Mouse (Mus musculus): ENCODE data around the gene Vhl. TPM values are rescaled to one million over a fixed set of nuclear protein-coding genes. Genes with fewer than 3 reads are reported as not detected.

Gene Vhl
- total RNA-seq, 2 experiments from 2014 or later = 12.2 to 22.7 TPM

DNA sequence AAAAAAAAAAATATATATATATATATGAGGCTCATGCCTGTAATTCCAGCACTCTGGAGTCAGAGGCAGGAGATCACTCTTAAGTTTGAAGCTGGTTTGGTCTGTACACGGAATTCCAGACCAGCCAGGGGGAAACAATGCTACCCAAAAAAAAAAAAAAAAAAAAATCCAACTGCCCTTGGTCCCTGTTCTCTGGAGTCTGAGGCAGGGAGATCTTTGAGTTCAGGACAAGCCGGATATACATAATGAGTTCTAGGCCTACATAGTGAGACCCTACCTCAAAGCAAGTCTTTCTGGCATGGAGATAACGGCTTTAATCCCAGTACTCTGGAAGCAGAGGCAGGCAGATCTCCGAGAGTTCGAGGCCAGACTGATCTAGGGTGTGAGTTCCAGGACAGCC is 373 bp upstream of the Vhl start:
- ATAC-seq (replicated peaks; ENCODE audit: poor library complexity) = no peak

DNA sequence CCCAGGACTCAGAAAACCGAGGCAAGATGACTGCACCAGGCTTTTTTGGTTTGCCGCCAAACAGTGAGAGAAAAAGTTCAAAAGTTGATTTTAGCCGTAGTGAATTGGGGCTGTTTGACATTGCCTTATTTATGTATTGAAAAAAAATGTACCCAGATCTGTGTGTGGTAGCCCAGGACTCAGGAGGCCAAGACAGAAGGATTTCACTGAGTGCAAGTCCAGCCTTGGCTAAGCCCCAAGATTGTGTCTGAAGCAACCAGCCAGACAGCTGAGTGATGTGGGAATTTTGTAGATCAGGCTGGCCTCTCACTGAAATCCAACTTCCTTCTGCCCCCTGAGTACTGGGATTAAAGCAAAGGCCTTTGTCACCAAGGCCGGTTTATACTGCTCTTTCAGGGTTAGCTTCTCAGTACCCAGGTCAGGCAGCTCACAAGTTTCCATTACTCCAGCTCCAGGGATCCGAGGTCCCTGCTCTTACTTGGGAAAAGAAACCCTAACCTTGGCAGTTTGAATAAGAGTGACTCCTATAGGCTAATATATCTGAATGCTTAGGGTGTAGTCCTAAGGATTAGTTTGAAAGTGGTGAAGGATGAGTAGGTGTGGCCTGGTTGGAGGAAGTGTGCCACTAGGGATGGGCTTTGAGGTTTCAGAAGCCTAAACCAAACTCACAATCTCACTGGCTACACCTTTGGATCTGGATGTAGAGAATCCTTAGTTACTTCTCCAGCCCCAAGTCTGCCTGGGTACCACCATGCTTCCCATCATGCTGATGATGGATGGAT is 1.4 kb downstream of the Vhl start:
- ATAC-seq (replicated peaks; ENCODE audit: poor library complexity) = no peak

GRCm38 (mm10) chr6:113630322-113630721 is 6.6 kb downstream of the Vhl start:
- ATAC-seq (replicated peaks; ENCODE audit: poor library complexity) = peak; percentile 54

DNA sequence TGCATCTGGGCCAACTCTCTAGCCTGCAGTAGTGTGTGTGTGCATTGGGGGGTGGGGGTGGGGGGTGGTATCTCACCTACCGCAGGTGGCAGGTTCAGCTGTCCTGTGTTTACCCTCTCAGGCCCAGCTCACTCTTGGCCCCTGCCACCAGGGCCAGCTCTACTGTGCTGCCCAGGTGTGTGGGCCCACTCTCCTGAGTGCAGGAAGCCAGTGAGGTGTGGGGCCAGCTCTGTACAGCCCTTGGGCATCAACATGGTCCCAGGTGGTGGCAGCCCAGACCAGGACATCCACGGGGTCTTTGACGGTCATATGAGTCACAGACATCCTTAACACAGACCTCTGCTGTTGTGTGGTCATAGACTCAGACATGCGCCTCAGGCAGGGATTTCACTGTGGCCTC is 9.1 kb downstream of the Vhl start:
- ATAC-seq (replicated peaks; ENCODE audit: poor library complexity) = no peak

DNA sequence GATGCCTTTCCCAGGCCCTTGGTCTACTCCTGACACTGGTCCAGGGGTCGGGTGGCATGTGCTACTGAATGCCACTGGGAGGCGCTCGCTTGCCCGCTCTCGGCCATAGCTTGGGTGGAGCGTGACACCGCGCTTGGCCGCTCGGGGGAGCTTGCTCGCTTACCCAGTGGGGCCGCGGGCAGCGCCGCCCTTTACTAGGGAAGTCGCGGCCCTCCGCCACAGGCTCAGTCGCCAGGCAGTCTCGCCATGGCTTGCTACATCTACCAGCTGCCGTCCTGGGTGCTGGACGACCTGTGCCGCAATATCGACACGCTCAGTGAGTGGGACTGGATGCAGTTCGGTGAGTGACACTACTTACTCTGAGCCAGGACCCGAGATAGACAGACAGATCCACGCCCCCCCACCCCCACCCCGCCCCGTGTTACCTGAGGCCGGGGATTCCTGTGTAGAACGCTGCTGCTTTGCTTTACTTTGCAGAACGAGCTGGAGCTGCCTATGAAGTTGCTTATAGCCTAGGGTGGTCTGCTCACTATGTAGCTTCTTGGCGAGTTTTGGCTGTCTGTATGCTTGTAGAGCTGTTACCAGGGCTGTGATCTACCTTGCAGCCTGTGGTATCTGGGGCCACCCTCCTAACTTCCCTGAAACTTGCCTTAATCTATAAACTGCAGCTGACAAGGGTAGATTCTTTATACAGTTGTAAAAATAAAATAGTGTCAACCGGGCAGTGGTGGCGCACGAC is 14.7 kb downstream of the Vhl start, which contains the start of gene Irak2:
Gene Irak2, plus strand, starts transcription at position 166 of the 739 bp plus-strand sequence.
- ATAC-seq (replicated peaks; ENCODE audit: poor library complexity) = peak; percentile 97

DNA sequence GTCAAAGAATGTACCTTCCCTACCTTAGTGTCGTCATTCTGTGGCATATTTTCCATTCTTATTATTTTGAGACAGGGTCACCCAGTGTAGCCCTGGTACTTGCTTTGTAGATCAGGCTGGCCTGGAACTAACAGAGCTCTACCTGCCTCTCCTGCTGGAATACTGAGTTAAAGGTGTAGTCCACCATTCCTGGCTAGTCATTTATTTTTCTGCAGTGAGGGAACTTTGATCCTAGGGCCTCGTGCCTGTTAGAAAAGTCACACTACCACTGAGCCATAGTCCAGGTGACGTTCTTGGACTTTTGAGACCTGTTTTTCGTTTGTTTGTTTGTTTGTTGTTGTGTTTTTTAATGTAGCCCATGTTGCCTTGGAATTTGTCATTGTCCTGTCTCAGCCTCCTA is 15.4 kb downstream of the Vhl start:
- no peak for ATAC-seq (replicated peaks; ENCODE audit: poor library complexity)

GRCm38 (mm10) chr6:113642605-113643004 is 18.8 kb downstream of the Vhl start:
- ATAC-seq (replicated peaks; ENCODE audit: poor library complexity) = no peak

- no peak for ATAC-seq (replicated peaks; ENCODE audit: poor library complexity)
Measured at GRCm38 (mm10) chr6:113643021-113643420, 19.3 kb downstream of the Vhl start.

GRCm38 (mm10) chr6:113643967-113644366 is 20.2 kb downstream of the Vhl start:
- no peak for ATAC-seq (replicated peaks; ENCODE audit: poor library complexity)

DNA sequence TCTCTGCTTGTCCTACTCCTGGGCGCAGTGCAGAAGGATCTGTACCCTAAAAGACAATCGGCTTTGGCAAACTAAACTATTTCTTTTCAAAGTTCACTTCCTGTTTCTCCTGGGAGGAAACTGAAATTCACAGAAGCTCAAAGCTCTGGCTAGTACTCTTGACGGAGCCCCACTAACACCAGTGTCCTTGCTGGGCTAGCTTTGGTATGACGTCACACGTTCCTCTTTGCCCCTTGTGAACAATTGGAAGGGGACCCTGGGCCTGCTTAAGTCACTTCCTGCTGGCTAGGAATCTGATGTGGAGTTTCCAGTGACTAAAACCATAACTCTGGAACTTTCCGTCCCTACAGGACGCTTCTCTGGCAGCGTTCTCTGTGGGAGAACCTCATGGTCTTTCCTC is 21.0 kb downstream of the Vhl start:
- ATAC-seq (replicated peaks; ENCODE audit: poor library complexity) = peak; percentile 71

GRCm38 (mm10) chr6:113649346-113650196 is 25.8 kb downstream of the Vhl start:
- ATAC-seq (replicated peaks; ENCODE audit: poor library complexity) = peak; percentile 52

DNA sequence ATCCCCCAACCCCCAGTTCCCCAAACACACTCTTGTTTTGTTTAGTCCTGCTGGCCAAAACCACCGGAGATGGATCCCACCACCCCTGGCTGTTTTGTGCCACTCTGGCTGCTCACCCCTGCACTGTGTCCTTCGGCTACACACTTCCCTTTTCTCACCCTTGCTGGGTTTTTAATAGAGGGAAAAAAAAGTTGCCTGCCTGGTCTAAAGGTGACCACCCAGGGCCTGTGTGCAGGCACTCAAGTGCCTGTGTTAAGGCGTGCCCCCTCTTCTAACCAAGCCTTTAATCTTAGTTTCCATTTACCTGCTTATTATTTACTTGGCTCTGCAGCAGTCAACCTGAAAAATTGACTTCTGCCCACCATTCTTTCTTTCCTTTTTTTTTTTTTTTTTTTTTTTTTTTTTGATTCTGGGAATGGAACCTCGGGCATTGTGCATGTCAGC is 26.5 kb downstream of the Vhl start:
- ATAC-seq (replicated peaks; ENCODE audit: poor library complexity) = peak; percentile 46

GRCm38 (mm10) chr6:113651626-113652025 is 27.9 kb downstream of the Vhl start:
- no peak for ATAC-seq (replicated peaks; ENCODE audit: poor library complexity)

GRCm38 (mm10) chr6:113653551-113653950 is 29.8 kb downstream of the Vhl start:
- no peak for ATAC-seq (replicated peaks; ENCODE audit: poor library complexity)

DNA sequence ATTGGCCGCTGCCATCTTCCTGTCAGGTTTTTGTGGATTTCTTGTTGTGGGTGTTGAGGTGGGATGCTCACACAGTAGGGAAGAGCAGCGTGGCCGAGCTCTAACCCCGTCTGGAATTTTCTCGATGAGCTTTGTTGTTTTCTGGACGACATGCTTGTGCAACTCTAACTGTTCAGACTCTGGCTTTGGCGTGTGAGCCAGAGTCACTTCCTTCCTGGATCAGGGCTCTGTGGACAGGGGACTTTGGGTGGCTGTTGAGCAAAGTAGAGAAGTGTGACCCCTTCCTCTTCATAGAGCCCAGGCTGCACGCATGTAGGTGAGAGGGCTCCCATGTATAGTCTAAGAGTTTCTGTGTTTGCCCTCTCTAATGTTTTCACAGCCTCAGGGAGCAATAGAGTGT is 30.3 kb downstream of the Vhl start:
- peak; percentile 67 for ATAC-seq (replicated peaks; ENCODE audit: poor library complexity)

DNA sequence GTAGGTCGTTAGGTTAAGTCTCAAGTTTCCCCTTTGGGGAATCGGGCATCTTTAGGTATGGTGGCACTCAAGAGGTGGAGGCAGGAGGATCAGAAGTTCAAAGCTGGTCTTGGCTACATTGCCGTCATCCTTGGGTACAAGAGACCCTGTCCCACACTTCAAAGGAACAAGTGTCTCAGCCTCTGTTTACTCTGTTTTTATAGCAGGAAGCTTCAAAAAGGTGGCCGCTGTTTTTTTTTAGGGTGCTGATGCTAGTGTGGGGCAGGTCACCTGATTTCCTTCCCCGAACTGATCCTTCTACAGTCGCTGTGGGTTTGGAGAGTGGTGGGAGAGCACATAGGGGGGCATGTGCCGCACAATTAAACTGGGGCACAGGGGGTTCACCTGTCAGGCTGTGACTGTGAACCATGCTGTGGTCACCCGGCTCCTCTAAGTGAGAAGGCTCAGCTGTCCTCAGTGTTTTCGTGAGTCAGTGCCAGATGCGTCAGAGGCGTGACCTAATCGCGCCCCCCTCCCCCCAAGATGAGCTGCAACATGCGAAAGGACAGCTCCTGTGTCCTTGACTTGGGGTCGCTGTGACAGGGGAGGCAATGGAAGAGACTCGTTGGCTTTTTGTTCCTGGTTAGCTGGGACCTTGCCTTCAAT is 31.1 kb downstream of the Vhl start:
- ATAC-seq (replicated peaks; ENCODE audit: poor library complexity) = peak; percentile 42

DNA sequence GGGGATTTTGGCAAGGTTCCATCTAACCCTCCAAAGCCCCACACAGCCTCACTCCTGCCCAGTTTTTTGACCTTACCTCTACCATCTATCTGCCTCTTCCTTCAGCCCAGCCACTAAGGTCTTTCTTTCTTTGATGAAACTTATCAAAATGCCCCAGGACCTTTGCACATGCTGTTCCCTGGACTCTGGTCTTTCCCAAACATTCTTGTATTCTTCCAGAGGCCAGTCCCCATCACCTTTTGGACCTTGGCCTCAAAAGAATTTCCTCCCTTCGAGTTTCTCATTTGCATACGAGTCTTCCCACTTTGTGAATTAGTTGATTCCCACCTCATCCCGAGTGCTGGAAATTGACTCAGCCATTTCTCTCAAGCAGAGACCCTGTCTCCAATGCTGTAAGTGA is 31.7 kb downstream of the Vhl start:
- ATAC-seq (replicated peaks; ENCODE audit: poor library complexity) = no peak

DNA sequence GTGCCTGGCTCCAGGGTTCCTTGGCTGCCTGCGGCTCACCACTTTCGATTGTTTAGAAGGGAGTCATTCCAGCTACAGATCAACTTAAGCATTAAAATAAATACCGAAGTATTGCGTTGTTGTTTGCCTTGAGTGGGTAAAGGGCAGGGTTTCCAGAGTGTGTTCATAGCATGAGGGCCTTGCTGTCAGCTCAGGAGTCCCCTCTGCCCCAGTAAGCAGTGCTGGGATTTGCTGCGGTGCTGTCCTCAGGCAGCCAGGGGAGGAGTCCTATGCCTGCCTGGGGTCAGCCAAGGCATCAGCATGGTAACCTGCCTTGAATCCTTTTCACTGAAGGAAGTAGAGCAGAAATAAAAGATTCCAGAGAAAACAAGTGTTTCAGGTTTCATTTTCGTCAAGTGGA is 33.1 kb downstream of the Vhl start:
- no peak for ATAC-seq (replicated peaks; ENCODE audit: poor library complexity)

GRCm38 (mm10) chr6:113658226-113658625 is 34.5 kb downstream of the Vhl start:
- ATAC-seq (replicated peaks; ENCODE audit: poor library complexity) = no peak

DNA sequence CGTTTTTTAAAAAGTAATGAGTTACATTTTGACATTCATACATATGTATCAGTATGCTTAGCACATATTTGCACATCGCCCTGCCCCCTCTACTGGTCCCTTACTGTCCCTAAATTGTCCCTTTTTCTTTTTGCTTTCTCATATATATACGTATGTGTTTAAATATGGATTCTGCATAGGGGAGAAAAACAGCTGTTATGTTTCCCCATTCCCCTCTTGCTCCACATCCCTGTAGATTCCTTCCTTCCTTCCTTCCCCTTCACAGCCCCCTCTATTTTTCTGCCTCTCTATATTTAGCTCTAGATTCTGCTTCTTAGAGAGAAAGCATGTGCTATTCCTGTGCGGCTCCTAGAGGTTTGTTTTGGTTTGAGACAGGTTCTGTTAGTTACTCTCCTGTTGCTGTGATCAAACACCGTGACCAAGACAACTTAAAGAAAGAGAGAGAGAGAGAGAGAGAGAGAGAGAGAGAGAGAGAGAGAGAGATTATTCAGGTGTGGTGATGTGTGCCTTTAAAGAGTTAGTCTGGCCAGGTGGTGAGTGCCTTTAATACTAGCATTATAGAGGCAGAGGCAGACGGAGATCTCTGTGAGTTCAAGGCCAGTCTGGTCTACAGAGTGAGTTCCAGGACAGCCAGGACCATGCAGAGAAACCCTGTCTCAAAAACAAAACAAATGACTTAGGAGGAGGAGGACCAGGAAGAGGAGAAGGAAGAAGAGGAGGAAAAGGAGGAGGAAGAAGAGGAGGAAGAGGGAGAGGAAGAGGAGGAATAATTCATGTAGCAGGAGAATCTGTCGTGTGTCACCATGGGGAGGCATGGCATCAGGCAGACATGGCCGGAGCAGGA is 36.1 kb downstream of the Vhl start:
- ATAC-seq (replicated peaks; ENCODE audit: poor library complexity) = 0 out of 2 replicates have a peak, but pooled peaks have one; percentile 4
